Mouse (Mus musculus): ENCODE measurements around the gene Tmem140. TPM values are rescaled to one million over a fixed set of nuclear protein-coding genes. Genes with fewer than 3 reads are reported as not detected.
A peak's percentile ranks its signal among the peaks of the same experiment; 100 is the strongest.

The Tmem140 gene
- total RNA-seq, 4 experiments from 2014 or later: 14.1 to 33.3 (median 18.4) TPM

DNA sequence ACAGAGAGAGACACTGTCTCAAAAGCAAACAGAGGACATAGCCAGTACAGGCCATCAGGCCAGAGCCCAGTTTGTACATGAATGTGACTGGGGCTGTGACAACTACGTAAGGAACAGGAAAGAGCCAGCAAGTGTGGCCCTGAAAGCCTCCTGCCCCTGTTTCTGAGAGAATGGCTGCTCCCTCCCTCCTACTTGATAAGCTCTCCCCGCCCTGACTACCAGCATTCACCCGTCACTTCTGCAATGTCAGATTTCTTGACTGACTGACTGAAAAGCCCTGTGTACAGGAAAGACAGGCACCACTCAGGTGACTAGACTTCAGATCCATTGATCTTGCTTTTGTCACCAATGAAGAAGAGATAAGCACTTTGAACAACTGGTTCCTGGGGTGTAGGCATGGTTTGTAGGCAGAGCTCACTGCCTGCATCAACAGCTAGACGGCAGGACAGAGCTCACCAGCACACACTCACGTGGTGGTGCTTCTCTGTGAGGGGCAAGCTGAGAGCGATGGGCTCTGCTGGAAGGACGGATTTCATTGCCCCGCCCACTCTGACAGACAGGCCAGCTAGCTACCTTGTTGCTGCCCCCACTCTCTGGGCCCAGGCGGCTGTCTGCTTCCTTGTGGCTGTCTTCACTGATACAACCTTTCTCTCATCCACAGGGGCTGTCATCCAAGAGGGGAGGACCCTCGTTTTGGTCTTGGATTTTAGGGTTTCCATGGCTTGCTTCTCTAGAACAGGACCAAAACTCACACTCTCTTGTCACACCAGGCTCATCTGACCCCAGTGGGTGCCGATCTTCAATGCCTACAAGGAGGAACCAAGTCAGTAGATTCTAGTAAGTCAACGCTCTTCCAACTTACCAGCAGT is 13.3 kb downstream of the Tmem140 start:
- no peak for DNase-seq

DNA sequence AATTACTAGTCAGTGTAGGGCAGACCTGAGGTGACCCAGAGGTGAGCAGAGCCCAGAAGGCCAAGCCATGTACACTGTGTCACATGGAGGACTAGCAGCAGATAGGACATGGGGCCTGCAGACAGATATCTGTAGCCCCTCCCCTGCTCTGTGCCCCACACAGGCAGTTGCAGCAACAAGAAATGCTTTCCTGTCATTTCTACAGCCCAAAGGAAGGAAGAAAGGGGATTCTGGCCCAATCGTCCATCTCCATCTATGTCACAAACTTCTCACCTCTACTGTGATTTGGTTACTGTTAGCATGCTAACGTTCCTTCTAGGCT is 13.8 kb downstream of the Tmem140 start:
- no peak for DNase-seq

DNA sequence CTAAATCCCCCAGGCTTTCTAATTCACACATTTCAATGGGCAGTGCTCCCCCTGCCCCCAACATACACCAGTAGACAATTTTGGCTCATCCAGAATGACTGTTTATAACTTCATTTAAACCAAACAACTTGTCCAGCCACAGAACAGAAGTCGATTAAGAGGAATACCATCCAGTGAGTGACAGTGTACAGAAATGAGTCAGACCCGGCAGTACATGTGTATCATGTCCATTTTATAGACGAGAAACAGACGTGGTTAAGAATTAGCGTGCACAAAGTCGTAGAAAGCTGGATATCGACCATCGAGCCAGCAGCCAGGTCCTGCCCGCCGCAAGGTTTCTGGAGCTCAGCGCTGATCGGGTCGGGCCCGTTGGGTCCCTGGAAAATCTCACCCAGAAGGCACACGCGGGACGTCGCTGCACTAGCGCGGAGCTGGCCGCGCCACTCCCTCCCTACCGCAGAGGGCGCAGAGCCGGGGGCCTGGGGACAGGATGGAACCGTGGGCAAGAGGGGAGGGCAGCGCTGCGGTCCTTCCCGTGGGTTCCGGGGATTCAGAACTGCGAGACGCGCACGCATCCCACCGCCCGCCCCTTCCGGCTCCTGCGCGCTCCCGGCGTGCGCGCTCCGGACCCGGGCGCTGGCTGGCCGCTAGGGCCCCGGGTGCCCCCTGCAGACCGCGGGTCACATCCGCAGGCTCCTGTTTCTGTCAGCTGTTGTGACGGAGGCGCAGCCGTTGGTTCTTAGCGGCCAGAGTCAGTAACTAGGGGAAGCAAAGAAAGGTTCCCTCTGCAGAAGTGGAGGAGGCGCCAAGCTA is 14.8 kb downstream of the Tmem140 start, which contains the start of gene Cyren:
Gene Cyren (minus strand): TSS at position 552 of the 813 bp plus-strand sequence.
- DNase-seq: peak; percentile 92

DNA sequence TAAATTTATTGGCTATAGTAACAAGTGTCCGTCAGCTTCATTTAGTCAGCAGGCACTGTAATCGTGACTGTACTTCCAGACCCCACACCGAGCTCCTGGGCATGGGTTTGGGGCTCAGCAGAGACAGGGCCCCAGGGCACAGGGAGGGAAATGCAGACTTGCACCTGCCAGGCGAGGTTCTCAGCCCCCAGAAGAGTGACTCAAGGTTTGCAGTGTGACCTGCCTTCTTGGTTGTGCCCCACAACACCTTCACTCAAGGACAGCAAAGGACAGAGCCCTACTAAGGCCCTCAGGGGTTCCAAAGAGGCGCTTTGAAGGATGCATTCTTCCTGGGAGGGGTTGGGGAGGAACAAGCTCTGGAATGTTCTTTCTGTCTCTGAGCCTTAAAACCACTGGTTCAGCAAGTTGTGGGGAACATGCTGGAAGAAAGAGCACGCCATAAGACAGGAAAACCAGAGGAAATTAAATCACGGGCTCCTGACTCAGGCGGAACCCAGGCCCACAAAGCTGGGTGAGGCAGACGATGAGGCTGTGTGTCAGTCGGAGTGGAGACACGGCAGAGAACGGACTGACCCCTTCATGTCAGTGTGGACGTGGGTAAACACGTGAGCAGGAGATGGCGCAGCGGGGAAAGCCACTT is 16.3 kb downstream of the Tmem140 start:
- no peak for DNase-seq

DNA sequence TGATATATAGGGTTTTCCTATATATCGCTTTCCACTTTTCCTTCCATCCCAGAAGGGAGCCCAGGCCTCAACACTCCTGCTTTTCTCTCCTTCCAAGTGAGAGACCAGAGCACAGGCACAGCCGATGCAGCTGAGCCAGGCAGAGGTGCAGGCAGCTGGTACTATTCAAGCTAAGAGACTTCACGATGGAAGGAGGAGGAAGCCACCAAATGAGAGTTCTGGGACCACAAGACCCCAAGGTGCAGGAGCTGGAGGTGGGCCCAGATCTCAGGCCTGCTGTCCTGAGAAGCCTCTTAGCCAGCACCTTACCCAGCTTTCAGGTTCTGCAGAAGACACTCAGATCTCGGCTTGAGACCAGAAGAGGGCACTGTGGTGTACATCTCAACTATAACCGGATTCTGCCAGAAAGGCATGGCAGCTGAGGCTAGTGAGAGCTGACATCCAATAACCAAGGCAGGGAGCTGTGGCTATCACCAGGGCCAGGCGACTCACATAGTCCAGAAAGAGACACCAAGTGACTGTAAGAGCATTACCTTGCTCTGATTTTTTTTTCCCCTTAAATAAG is 17.0 kb downstream of the Tmem140 start:
- no peak for DNase-seq

DNA sequence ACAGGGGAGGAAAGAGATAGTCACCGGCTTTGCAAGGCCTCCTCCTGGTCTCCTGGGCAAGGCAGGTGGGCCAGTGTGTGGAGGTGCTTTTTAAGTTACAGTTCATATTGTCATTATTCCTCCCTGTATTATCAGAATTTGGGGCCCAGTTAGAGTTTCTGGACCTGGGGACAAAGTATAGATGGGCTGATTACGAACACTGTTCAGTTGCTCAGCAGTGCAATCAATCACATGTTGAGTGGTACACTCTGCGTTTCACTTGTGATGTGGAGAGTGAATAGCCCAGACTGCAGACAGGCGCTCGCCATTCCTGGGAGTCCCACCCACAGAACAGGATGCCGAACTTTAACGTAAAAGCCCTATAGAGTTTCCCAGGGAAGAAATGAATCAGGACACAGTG is 21.8 kb downstream of the Tmem140 start:
- no peak for DNase-seq

DNA sequence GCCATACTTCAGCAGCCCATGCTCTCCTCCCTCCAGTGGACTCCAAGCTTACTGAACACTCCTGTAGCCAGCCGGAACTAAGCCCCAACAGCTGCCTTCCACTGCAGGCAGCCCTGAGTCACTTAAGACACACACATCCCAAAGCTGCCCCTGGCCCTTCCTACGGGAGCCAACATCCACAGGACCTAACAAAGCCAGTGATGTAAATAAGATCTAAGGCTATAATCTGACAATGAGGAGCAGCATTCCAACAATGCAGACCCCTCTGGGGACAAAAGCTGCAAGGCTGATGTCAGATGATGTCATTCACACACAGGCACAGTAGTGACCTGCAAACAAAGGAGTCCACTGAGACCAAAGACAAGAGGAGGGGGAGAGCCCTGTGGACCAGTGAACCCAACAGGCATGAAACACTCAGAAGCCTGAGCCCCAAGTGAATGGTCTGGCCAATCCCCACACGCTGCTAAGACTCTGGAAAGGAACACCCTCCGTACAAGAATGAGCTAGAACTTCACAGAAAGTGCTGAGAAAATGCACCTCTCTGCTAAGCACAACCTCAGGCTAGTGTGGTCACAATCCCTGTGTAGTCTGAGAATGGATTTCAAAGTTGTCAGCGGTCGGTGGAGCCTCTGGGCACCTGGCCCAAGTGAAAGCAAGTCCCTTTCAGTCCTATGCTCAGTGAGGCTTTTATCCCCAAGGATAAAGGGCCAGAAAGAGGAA is 24.3 kb downstream of the Tmem140 start:
- DNase-seq: no peak

DNA sequence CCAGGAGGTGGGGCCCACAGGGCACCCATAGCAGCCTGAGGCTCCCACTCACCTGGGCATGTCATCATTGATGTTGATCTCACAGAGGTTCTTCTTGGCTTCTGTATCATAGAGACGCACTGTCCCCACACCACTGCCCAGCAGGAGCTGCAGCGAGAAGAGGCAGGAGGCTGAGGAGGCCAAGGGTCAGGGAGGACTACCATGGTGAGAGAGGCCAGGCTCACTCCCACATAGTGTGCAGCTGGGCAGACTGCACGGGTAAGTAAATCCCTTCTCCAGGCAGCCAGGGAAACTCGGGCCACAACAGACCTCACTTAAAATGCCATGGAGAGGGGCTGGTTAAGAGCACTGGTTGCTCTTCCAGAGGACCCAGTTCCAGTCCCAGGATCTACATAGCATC is 26.2 kb downstream of the Tmem140 start:
- DNase-seq: no peak

DNA sequence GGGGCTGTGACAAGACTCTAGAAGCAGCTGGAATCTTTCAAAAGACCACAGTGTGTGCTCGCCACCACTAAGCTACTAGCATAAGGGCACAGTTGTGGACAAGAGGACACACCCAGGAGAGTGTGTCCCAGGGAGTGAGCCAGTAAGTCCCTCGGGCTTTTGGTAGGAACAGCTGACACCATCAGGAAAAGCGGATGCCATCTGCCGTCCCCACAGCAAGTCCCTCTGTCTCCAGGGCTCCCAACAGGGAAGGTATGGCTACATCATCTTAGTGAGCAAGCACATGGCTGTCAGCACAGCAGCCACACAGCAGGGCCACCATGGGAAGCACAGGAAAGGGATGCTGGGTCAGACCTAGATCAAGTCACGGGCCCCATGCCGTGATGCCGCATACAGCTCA is 32.6 kb downstream of the Tmem140 start:
- no peak for DNase-seq

DNA sequence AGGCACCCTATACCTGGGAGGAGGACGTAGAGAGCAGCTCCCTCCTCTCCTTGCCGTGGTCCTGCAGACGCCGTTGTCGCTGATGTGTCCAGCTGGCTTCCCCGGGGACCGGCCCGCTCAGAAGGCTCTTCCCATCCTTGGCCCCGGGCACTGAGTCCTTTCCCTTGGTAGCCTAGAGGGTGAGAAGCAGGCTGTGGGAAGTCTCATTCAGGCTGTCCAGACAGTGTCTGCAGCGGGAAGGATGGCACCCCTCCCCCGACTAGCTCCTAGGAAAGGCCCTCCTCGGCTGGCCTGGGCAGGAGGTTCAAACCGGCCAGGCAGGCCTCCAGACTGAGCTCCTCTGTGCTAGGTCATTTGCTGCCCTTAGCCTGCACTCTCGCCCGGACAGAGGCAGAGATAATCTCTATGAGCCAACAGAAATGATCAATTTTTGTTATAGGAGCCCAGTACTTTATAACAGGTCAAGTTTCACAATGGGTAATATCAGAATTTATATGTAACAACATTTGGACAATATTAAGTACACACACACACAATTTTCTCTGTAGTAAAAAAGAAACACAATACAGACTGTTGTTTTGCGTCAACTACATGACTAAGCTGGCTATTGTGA is 33.3 kb downstream of the Tmem140 start:
- DNase-seq: no peak

DNA sequence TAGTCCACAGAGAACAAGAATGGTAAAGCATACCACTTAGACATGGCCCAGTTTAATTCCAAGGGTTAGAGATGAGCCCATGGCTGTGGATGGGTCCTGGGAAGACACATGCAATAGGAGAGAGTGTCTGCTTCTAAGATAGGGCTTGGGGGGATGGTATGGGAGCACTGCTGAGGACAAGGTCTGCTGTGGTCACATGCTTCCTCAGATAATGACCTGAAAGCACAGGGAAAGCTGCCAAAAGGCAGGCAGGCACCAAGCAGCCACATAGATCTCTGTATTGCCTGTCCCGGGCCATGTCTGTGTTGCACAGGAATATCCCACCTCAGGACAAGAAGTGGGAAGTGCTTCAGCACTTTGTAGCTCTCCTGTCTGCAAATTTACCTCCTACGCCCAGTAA is 36.2 kb downstream of the Tmem140 start:
- no peak for DNase-seq

DNA sequence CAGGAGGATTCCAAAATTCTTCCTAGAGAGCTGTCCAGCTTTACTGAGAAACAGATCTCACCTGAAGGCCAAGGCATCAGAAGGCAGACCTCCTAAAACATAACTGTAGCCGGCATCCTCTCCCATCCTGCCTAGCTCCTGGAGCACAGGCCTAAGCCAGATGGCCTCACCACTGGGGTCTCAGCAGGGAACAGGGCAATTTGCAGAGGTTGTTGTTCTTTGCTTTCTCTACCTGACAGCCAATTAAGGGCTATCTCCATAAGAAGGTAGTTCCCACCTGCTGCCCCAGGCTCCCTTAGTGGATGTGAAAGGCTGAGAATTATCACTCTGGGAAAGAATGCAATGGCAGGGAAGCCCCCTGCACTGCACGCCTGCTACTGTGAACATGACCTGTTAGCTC is 38.0 kb downstream of the Tmem140 start:
- DNase-seq: no peak

DNA sequence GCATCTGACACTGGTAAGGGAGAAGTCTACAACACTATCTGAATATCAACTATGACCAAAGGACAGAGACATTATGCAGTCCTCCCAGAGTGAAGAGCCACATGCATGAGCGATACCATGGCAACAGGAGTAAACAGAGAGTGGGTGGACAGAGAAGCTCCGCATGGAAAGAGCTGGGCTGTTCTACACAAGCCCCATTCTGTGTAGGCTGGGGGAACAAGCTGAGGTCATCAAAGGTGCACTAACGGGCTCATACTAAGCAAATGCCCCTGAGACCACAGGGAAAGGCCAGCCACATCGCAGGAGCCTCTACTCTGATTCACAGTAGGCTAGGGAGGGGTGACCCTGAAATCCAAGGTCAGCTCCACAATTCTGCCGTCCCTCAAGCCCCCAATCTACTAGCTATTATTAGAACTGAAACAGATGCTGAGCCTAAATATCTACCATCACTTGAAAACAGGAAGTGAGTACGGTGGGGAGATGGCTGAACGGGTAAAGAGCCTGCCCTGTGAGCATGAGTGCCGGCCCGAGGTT is 39.0 kb downstream of the Tmem140 start:
- no peak for DNase-seq

DNA sequence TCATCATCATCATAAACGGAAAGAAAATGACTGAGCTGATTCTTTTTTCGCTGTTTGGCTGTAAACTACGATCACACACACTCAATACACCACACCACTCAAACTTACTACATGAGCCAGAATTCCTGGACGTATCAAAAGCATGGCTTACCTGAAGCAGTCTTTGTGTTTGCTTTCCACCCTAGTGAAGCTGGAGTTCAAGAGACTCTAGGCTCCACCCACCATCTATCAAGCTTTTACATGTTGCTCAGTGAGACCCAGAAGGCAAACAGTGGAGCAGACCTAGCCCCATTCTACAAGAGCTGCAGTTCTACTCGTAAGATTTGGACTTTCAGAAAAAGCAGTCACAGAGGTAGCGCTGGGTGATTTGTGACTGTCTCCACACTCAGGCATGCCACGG is 39.6 kb downstream of the Tmem140 start:
- no peak for DNase-seq

DNA sequence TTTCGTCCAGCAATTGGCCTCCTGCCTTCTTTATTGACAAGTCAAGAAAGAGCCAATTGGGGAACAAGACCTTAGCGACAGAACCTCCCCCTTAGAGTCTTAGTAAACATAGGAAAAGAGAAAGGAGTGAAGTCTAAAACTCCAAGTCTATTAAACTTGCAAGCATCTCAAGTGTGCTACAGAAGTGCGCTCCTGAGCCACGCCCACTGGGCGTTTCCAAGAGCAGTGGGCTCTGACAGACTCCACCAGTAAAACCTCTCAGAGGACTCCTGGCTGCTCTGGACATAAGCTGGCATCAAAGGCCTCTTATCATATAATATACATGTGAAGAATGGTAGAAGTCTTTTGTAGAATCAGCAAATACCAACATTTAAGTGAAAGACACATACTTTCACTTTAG is 40.5 kb downstream of the Tmem140 start:
- DNase-seq: no peak

DNA sequence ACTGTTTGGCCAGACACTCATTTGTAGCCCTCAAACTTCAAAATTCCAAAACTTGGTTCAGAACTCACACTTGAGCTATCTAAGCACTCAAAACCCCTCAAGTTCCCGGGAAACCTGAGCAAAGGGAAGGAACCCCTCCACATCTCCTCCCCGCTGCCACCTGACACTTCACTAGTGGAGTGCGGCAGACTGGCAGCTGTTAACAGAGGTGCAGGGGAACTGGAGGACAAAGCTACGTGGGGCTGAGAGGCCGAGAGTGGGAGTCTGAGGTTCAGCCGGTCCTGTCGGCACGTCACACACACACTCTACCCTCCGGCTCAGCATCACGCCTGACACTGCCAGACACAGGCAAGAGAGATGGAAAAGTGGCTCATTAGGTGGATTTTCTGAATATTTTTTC is 40.9 kb downstream of the Tmem140 start:
- no peak for DNase-seq

DNA sequence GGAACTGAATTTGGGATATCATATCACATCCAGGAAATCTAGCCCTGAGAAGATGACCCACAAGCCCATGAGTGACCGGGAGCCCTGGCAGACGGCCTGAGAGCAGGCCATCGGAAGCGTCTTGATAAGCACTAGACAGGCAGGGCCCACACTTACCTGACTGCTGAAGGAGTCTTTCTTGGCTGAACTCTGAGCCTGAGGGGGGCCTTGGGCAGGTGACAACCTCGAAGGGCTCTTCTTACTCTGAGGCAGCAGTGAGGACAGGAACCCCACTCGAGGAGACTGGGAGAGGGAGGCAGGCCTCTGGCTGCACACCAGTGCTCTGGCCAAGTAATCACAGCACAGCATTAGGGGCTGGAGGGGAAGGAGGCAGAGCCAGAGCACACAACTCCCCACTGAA is 41.4 kb downstream of the Tmem140 start:
- no peak for DNase-seq

DNA sequence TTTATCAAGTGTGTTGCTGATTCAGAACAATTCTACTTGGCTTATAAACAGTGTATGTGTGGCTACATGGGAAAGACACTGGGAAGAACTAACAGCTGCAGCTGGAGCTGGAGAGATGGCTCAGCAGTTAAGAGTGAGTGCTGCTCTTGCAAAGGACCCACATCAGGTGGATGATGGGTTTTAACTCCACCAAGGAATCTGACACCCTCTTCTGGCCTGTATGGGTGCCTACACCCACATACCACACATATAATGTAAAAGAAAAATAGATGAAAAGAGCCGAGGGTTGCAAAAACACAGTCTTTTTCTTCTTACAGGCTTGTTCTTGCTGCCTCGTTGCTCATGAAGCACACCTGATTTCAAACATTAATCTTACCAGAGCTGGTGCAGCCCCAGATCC is 43.2 kb downstream of the Tmem140 start:
- DNase-seq: no peak

DNA sequence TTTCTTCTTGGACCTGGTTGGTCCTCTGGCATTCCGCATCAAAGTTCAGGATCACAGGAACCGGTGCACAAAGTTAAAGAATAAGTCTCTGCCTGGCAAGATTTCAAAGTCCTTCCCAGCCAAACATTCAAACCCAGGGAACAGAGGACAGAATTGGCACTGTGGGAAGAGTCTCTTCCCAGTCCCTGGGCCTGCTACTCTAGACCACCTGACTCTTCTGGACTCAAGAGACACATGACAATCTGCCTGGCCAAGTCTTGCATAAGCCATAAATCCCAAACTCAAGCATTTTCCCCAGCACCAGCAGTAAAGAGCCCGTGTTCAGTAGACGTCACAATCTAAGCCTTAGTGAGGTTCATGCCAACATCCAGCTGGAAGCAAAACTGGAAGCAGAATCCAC is 43.7 kb downstream of the Tmem140 start:
- DNase-seq: no peak

DNA sequence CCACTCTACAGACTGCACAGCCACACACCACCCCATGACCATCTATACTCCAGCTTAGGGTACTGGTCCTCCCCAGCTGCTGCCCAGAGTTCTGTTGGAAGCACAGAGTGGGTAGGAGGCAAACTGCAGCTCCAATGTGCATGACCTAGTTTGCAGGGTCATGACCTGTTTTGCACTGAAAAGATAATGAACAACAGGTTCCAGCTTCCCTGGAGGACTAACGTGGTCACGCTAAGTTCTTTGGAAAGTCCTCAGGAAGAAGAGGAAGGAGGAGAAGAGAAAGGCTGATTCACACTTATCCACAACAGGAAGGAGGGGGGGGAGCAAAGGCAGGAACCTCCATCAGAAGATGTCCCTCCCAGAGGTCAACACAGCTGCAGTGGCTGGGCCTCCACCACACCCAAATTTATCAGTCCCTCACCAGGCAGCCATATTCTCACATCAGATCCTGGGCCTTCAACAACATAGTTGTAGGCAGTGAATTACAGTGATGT is 44.2 kb downstream of the Tmem140 start:
- no peak for DNase-seq

DNA sequence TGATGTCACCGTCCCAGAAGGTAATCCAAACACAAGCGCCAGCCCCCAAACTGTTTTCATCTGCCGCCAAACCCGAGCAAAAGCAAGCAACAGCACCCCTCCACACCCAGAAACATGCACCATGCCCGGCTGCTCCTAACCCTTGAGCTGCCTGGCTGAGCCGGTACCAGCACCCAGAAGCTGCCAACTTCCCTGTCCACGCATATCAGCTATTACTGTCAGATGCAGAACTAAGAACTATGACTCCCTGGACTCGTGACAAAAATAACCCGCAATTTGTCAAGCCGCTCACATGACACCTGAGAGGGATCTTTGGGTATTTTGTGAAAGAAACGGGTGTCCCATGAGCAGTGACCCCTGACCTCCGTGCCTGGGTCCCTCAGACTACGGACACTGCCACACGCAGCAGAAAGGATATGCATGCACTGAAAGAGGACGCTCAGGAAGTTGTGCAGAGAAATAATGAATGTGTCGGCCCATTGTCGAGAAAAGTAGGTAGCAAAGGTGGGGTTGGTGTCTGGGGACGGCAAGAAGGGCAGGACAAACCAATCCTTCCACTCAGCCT is 44.8 kb downstream of the Tmem140 start:
- no peak for DNase-seq

Measured in adrenal gland, adult 8-10 months (tissue).